Mouse (Mus musculus) intestine, embryonic 16.5 days (tissue): Measurements from ENCODE around the gene Cox5a. TPM values are rescaled to one million over a fixed set of nuclear protein-coding genes. Genes with fewer than 3 reads are reported as not detected.
A peak's percentile ranks its signal among the peaks of the same experiment; 100 is the strongest.

Source experiments
- ATAC-seq: fragments of 200-750 bp; cut with Nextera tagmentation; 2 replicates; pipeline ENCODE4 v1.8.0; 2017; ENCODE audit warnings: moderate TSS enrichment, moderate library complexity
- H3K27ac ChIP-seq: fragments of 300-500 bp; sonication (generic); 2 replicates; pipeline ENCODE4 v1.5.1; 2014; ENCODE audit warnings: mild to moderate bottlenecking, low read length
- H3K27me3 ChIP-seq: fragments of 300-500 bp; sonication (generic); replicated peaks from 2 replicates; pipeline ENCODE4 v1.6.1; 2014; ENCODE audit warnings: low read length, control low read depth, mixed read lengths; ENCODE audit not compliant: control insufficient read depth, insufficient read depth
- H3K36me3 ChIP-seq: fragments of 300-500 bp; sonication (generic); 2 replicates; pipeline ENCODE4 v1.6.1; 2014; ENCODE audit warnings: low read length, control low read depth; ENCODE audit not compliant: control insufficient read depth, insufficient read depth
- H3K4me1 ChIP-seq: fragments of 300-500 bp; sonication (generic); 2 replicates; pipeline ENCODE4 v1.6.1; 2014; ENCODE audit warnings: low read length, control low read depth, mixed read lengths; ENCODE audit not compliant: control insufficient read depth, insufficient read depth
- H3K4me2 ChIP-seq: fragments of 300-500 bp; sonication (generic); 2 replicates; pipeline ENCODE4 v1.6.1; 2014; ENCODE audit warnings: low read depth, low read length, control low read depth
- H3K4me3 ChIP-seq: fragments of 300-500 bp; sonication (generic); 2 replicates; pipeline ENCODE4 v1.5.1; 2014; ENCODE audit warnings: mild to moderate bottlenecking, low read length
- H3K9ac ChIP-seq: fragments of 300-500 bp; sonication (generic); 2 replicates; pipeline ENCODE4 v1.6.1; 2014; ENCODE audit warnings: low read depth, low read length
- H3K9me3 ChIP-seq: fragments of 300-500 bp; sonication (generic); 2 replicates; pipeline ENCODE4 v1.6.1; 2016; ENCODE audit warnings: low read length, control low read depth; ENCODE audit not compliant: control insufficient read depth
- WGBS: fragments of 180-500 bp; shearing (Covaris S2); extraction: QIAGEN DNeasy Blood & Tissue Kit; methylation state at CpG from one replicate; pipeline ENCODE4 v1.1.7; 2014; 5-methylcytosine and 5-hydroxymethylcytosine counted together
- polyA plus RNA-seq: library from polyadenylated mRNA; unstranded; fragments of >200 nt; fragmentation: Nextera tagmentation; extraction: Ambion mirVana; gene quantifications from 2 replicates; pipeline ENCODE4 v1.2.1, GENCODE M21; 2015

The Cox5a gene
- polyA plus RNA-seq, 1 experiment from 2014 or later = 987 TPM

DNA sequence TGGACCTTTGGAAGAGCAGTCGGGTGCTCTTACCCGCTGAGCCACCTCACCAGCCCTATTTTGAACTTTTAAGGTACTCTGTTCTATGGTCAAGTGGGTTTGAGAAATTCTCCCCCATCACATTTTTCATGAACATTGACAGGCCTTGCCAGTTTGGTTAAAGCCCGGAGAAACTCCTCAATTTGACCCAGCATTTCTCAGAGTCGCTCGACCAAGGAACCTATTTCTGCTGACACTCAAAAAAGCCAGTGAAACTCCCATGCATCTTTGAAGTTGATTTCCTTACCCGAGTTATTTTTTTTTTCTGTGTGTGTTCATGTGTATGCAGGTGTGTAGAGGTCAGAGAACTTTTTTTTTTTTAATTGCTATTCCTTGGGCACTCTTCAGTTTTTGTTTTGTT, 43.5 kb downstream of the Cox5a start:
- Histone ChIP-seq H3K4me3 (no peak overlapping the region), H3K9ac (no peak overlapping the region), H3K36me3 (0 out of 2 replicates have a peak, but pooled peaks cover 4% of the 10 kb centered on the region), H3K27ac (no peak overlapping the region), H3K4me2 (no peak overlapping the region), H3K4me1 (peaks cover 50% of the 10 kb centered on the region), H3K9me3 (no peaks in the 10 kb centered on the region), H3K27me3 (no peaks in the 10 kb centered on the region)
- no peak for ATAC-seq
- WGBS = 90% methylated on average over 6 of the region's 6 CpGs

DNA sequence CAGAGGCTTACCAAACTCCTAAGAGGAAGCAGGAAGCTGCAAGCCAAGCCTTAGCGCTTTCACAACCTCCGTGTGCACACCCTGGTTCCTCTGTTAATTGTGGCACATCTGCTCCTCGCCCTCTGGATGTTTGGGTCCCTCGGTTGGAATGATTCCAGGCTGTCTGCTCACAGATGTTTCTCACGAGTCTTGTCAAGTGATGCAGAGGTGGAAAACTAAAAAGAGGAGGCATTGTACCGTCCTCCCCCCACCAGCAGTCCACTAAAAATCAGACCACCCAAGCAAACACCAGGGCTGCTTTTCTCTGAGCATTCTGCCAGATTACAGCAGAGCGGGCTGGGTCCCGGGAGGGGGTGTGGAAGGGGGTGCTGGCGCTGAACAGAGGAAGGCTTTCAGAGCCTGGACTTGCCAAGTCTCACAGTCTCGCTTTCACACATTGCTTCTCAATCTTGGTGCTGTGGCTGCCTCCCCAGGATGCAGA, 44.7 kb downstream of the Cox5a start:
- Histone ChIP-seq H3K27me3 (no peaks in the 10 kb centered on the region), H3K27ac (peak overlapping the region; percentile 36; the same call in 1 of the 2 replicates), H3K9ac (no peak overlapping the region; the same call in 1 of the 2 replicates), H3K4me1 (peaks cover 46% of the 10 kb centered on the region), H3K4me2 (no peak overlapping the region), H3K4me3 (no peak overlapping the region), H3K9me3 (no peaks in the 10 kb centered on the region), H3K36me3 (0 out of 2 replicates have a peak, but pooled peaks cover 4% of the 10 kb centered on the region)
- 25% methylated on average over 10 of the region's 10 CpGs for WGBS
- no peak for ATAC-seq

DNA sequence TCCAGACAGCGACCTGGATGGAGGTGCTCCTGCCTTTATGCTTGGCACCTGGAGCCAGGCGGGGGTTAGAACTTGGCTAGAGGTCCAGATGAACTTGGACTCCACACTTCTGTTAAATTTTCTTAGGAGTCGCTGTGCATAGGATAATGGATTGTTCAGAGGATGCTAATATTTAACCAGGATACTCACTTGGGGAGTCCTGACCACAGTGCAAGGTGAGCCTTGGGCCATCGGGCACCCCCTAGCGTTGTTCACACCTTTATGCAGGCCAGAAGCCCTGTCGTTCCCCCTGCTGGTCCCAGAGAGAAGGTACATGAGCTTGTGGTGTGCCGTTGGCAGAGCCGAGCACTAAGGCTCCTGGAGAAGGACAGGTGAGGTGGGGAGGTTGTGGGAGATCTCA, 45.8 kb downstream of the Cox5a start:
- 0 out of 2 replicates have a peak, but pooled peaks cover 4% of the 10 kb centered on the region for H3K36me3 ChIP-seq
- no peak overlapping the region for H3K27ac ChIP-seq
- H3K27me3 ChIP-seq = no peaks in the 10 kb centered on the region
- no peaks in the 10 kb centered on the region for H3K9me3 ChIP-seq
- peak; percentile 36; the same call in 1 of the 2 replicates for ATAC-seq
- no peak overlapping the region for H3K9ac ChIP-seq
- H3K4me1 ChIP-seq = peaks cover 42% of the 10 kb centered on the region
- H3K4me3 ChIP-seq = no peak overlapping the region
- 52% methylated on average over 8 of the region's 8 CpGs for WGBS
- no peak overlapping the region for H3K4me2 ChIP-seq

DNA sequence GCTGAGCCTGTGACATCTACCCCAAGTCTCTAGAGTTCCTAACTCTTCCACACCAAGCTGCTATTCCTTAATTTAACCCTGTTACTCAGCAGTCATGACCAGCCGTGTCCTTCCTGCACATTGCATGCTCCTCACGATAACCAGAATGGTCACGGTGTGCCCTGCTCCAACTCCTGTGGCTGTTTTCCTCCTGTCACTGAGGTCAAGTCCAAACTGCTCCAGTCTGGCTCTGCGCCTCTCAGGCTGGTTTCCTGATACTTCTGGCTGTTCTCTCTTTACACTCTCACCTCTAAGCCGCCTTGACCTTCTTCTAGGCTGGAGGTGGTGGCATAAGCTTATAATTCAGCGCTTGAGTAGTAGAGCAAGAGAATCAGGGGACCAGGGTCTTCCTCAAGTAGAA, 47.4 kb downstream of the Cox5a start:
- Histone ChIP-seq H3K4me1 (peaks cover 26% of the 10 kb centered on the region), H3K9me3 (no peaks in the 10 kb centered on the region), H3K27ac (no peak overlapping the region), H3K4me3 (no peak overlapping the region), H3K27me3 (no peaks in the 10 kb centered on the region), H3K36me3 (0 out of 2 replicates have a peak, but pooled peaks cover 4% of the 10 kb centered on the region), H3K9ac (no peak overlapping the region), H3K4me2 (no peak overlapping the region)
- ATAC-seq = no peak
- WGBS = 95% methylated on average over 6 of the region's 6 CpGs

DNA sequence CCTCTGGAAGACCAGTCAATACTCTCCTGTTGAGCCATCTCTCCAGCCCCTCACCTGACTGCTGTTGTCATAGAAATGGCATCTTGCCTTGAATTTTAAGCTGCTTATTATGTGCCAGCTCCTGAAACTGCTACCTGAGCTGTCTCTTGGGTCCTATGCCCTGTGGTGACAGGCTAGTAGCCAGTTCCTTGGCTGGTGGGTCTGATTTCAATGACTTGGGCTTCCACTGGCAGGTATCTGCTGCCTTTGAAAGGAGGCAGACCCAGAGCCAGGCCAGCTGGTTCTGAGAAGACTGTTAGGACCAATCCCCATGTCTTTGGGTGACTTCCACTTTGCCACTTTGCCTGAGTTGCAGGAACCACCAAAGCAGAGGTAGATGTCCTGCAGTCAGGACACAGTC, 53.3 kb downstream of the Cox5a start:
- no peaks in the 10 kb centered on the region for H3K9me3 ChIP-seq
- H3K27ac ChIP-seq = no peak overlapping the region
- H3K4me2 ChIP-seq = no peak overlapping the region
- H3K36me3 ChIP-seq = peaks cover 11% of the 10 kb centered on the region; the same call in 1 of the 2 replicates
- ATAC-seq = no peak
- H3K27me3 ChIP-seq = no peaks in the 10 kb centered on the region
- H3K9ac ChIP-seq = no peak overlapping the region
- H3K4me1 ChIP-seq = no peaks in the 10 kb centered on the region
- no peak overlapping the region for H3K4me3 ChIP-seq

DNA sequence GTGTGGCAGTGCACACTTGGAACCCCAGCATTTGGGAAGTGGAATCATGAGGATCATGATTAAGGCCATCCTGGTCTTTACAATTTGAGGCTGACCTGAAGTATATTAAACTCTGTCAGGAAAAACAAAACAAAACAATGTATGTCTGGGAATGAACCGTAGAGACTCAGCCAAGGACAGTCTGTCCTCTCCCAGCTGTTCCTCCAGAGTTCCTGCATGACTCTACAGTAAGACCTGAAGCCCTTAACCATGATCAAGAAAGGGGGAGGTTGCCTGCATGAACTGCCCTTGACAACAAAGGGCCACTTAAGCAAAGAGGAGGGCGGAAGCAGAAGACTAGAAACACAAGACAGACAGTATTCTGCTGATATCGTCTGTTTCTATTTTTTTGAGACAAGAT, 54.5 kb downstream of the Cox5a start:
- Histone ChIP-seq H3K27me3 (no peaks in the 10 kb centered on the region), H3K9me3 (no peaks in the 10 kb centered on the region), H3K36me3 (peaks cover 11% of the 10 kb centered on the region; the same call in 1 of the 2 replicates), H3K27ac (no peak overlapping the region), H3K4me2 (no peak overlapping the region), H3K4me3 (no peak overlapping the region), H3K4me1 (no peaks in the 10 kb centered on the region), H3K9ac (no peak overlapping the region)
- WGBS = 66% methylated on average over 3 of the region's 3 CpGs
- ATAC-seq = no peak

DNA sequence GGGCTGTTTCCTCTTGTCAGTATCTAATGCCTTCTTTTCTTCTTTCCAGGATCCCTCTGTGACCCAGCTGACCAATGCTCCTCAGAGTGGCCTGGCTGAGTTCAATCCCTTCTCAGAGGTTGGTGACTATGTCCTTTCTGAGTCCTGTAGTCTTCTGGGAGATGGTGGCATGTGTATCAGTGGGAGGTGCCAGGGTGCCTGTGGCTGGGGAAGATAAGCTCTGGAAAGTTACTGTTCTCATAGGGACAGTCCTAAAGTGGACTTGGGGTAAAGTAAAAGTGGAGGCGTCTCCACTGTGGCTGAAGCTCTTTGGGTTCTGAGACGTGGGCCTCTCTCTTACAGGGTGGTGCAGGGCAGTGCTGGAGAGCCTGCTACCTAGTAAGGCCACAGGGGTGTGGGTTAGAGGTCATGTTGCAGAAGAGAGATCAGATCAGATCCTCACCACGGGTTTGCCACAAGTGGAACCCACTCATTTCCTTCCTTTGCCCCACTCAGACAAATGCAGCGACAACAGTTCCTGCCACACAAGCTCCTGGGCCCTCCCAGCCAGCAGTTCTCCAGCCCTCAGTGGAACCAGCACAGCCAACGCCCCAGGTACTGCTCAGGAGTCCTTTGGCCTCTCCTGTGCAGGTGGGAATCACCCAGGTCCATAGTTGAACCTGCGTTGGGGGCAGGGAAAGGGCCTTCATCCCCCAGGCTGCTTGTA, 56.2 kb downstream of the Cox5a start:
- no peaks in the 10 kb centered on the region for H3K9me3 ChIP-seq
- no peak overlapping the region for H3K27ac ChIP-seq
- H3K9ac ChIP-seq = no peak overlapping the region
- no peaks in the 10 kb centered on the region for H3K27me3 ChIP-seq
- H3K36me3 ChIP-seq = peaks cover 14% of the 10 kb centered on the region
- no peaks in the 10 kb centered on the region for H3K4me1 ChIP-seq
- no peak overlapping the region for H3K4me2 ChIP-seq
- H3K4me3 ChIP-seq = no peak overlapping the region
- 86% methylated on average over 6 of the region's 6 CpGs for WGBS
- ATAC-seq = no peak

Other genes with a start within 250 kb of the Cox5a start
- 25.2 and 29.4 TPM in 2 replicates for gene Ppcdc, start 81.2 kb upstream of the Cox5a start, polyA plus RNA-seq
- 15.2 and 16.2 TPM in 2 replicates for gene Scamp5, start 53.2 kb upstream of the Cox5a start, polyA plus RNA-seq
- 6.3 and 6.8 TPM in 2 replicates for gene Rpp25, start 17.2 kb upstream of the Cox5a start, polyA plus RNA-seq
- gene Fam219b, start 16.3 kb downstream of the Cox5a start, polyA plus RNA-seq = 13.6 and 13.7 TPM in 2 replicates
- 58.4 and 59.4 TPM in 2 replicates for gene Mpi, start 31.5 kb downstream of the Cox5a start, polyA plus RNA-seq
- 95.7 and 97.2 TPM in 2 replicates for gene Scamp2, start 39.7 kb downstream of the Cox5a start, polyA plus RNA-seq
- gene Ulk3, start 68.2 kb downstream of the Cox5a start, polyA plus RNA-seq = 18.0 and 19.0 TPM in 2 replicates
- not detected in 2 replicates for gene Cplx3, start 85.0 kb downstream of the Cox5a start, polyA plus RNA-seq
- gene Lman1l, start 99.5 kb downstream of the Cox5a start, polyA plus RNA-seq = not detected in 2 replicates
- 35.9 and 36.6 TPM in 2 replicates for gene Csk, start 132.4 kb downstream of the Cox5a start, polyA plus RNA-seq
- not detected in 2 replicates for gene Cyp1a2, start 162.4 kb downstream of the Cox5a start, polyA plus RNA-seq
- not detected in 2 replicates for gene Cyp1a1, start 166.7 kb downstream of the Cox5a start, polyA plus RNA-seq
- 27.6 and 28.4 TPM in 2 replicates for gene Edc3, start 187.3 kb downstream of the Cox5a start, polyA plus RNA-seq
- 55.6 and 63.1 TPM in 2 replicates for gene Clk3, start 244.6 kb downstream of the Cox5a start, polyA plus RNA-seq